In the genomic region with DNA sequence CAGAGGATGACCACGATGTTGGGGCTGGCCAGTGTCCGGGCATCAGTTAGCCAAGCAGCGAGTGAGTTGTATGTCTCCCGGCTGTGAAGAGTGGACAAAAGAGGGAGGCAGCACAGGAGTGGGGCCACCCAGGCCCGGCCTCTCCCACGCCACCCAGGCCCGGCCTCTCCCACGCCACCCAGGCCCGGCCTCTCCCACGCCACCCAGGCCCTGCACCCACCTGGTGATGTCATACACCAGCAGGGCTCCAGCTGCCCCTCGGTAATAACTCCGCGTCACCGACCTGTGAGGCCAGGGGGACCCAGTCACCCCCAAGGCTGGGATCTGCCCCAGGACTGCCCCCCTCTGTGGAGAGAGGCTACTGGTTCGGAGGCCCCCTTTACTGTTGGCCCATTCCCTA, we compare ENCODE assay signal across 27 mouse cellular contexts. TPM values are rescaled to one million over a fixed set of nuclear protein-coding genes. Genes with fewer than 3 reads are reported as not detected.
DNase-seq lines count a peak whose midpoint lies in the region; ATAC-seq and TF ChIP-seq lines count a peak whose summit lies in the region.
"Had no signal": no experiment of that assay in that cellular context is flagged by ENCODE, and none has a peak within 500 bp of the region (broad histone marks: within the 10 kb centered on the region; RNA-seq: fewer than 3 reads in every experiment).

No protein-coding gene starts in this region.

- no peak for TF ChIP-seq POLR2A in kidney, adult 2 months (IDR thresholded peaks at IDR 0.05; ENCODE audit: low read depth, low read length)

- H3K27ac ChIP-seq in embryonic facial prominence, embryonic 13.5 days: no peak overlapping the region
- H3K27ac ChIP-seq in embryonic facial prominence, embryonic 10.5 days (replicated peaks): no peak overlapping the region
- H3K27ac ChIP-seq in liver, embryonic 12.5 days: no peak overlapping the region
- H3K27ac ChIP-seq in kidney, adult 2 months (ENCODE audit: insufficient read depth, low read depth, low read length): no peak overlapping the region
- H3K27ac ChIP-seq: forebrain, embryonic 10.5 days; forebrain, embryonic 13.5 days; heart, embryonic 15.5 days; hindbrain, embryonic 10.5 days; hindbrain, embryonic 13.5 days; intestine, embryonic 15.5 days had no signal

- H3K4me2 ChIP-seq in embryonic facial prominence, embryonic 13.5 days: no peak overlapping the region
- no peak overlapping the region for H3K4me2 ChIP-seq in liver, embryonic 12.5 days
- H3K4me2 ChIP-seq: forebrain, embryonic 13.5 days; heart, embryonic 12.5 days; heart, embryonic 15.5 days; hindbrain, embryonic 13.5 days; intestine, embryonic 15.5 days had no signal

- peak; percentile 17 for DNase-seq in cerebellum, adult 11 months
- no peak for DNase-seq in cerebellum, postnatal 36 days
- DNase-seq in embryonic facial prominence, embryonic 10.5 days (ENCODE audit: low spot score): no peak
- no peak for DNase-seq in liver
- DNase-seq in testis, postnatal 14 days (ENCODE audit: low spot score): peak; percentile 55
- no peak for DNase-seq in kidney, adult 2 months
- DNase-seq: adrenal gland, adult 2 months; adrenal gland, postnatal 14 days; cerebellum, adult 2 months; cerebellum, postnatal 14 days; gastrocnemius, postnatal 25 days; heart, postnatal 10 days; heart, postnatal 36 days; kidney, adult 11 months had no signal

- H3K9ac ChIP-seq in embryonic facial prominence, embryonic 13.5 days: peak overlapping the region; percentile 44
- peak overlapping the region; percentile 0; the same call in 1 of the 2 replicates for H3K9ac ChIP-seq in liver, embryonic 12.5 days
- H3K9ac ChIP-seq: forebrain, embryonic 13.5 days; heart, embryonic 12.5 days; heart, embryonic 15.5 days; hindbrain, embryonic 13.5 days had no signal

- H3K4me3 ChIP-seq in embryonic facial prominence, embryonic 13.5 days: no peak overlapping the region
- H3K4me3 ChIP-seq in embryonic facial prominence, embryonic 10.5 days: no peak overlapping the region
- no peak overlapping the region for H3K4me3 ChIP-seq in liver, embryonic 12.5 days
- no peak overlapping the region for H3K4me3 ChIP-seq in kidney, adult 2 months (ENCODE audit: insufficient read depth, low read depth, low read length)
- H3K4me3 ChIP-seq: forebrain, embryonic 10.5 days; forebrain, embryonic 13.5 days; heart, embryonic 12.5 days; heart, embryonic 15.5 days; hindbrain, embryonic 10.5 days; hindbrain, embryonic 13.5 days; intestine, embryonic 15.5 days had no signal

- WGBS in embryonic facial prominence, embryonic 13.5 days: 94% methylated on average over 15 of the region's 15 CpGs
- whole genome bisulfite sequencing in embryonic facial prominence, embryonic 10.5 days: 94% methylated on average over 15 of the region's 15 CpGs
- 80% methylated on average over 15 of the region's 15 CpGs for WGBS in liver, embryonic 12.5 days (ENCODE audit: insufficient replicate concordance)
- 88% methylated on average over 15 of the region's 15 CpGs for WGBS in kidney, adult 2 months

- peaks cover 7% of the 10 kb centered on the region; the same call in 1 of the 2 replicates for H3K4me1 ChIP-seq in embryonic facial prominence, embryonic 13.5 days
- H3K4me1 ChIP-seq in embryonic facial prominence, embryonic 10.5 days: peaks cover 12% of the 10 kb centered on the region
- peaks cover 22% of the 10 kb centered on the region for H3K4me1 ChIP-seq in liver, embryonic 12.5 days
- H3K4me1 ChIP-seq in kidney, adult 2 months (ENCODE audit: control insufficient read depth, insufficient read depth, low read length): peaks cover 2% of the 10 kb centered on the region; the same call in 1 of the 2 replicates

- peaks cover 49% of the 10 kb centered on the region for H3K36me3 ChIP-seq in embryonic facial prominence, embryonic 13.5 days
- peaks cover 46% of the 10 kb centered on the region for H3K36me3 ChIP-seq in embryonic facial prominence, embryonic 10.5 days (replicated peaks)
- H3K36me3 ChIP-seq in liver, embryonic 12.5 days: peaks cover 46% of the 10 kb centered on the region
- H3K36me3 ChIP-seq in kidney, adult 2 months (ENCODE audit: control insufficient read depth, insufficient read depth, low read length): peaks cover 3% of the 10 kb centered on the region

- H3K27me3 ChIP-seq in embryonic facial prominence, embryonic 13.5 days: no peaks in the 10 kb centered on the region
- H3K27me3 ChIP-seq in embryonic facial prominence, embryonic 10.5 days (replicated peaks; ENCODE audit: low read depth, poor library complexity, severe bottlenecking): no peaks in the 10 kb centered on the region
- no peaks in the 10 kb centered on the region for H3K27me3 ChIP-seq in liver, embryonic 12.5 days (replicated peaks)
- H3K27me3 ChIP-seq in kidney, adult 2 months (replicated peaks; ENCODE audit: control insufficient read depth, insufficient read depth, low read length): no peaks in the 10 kb centered on the region
- H3K27me3 ChIP-seq: forebrain, embryonic 13.5 days; heart, embryonic 12.5 days; heart, embryonic 15.5 days; hindbrain, embryonic 13.5 days; intestine, embryonic 15.5 days had no signal

- no peak for ATAC-seq in embryonic facial prominence, embryonic 13.5 days (ENCODE audit: insufficient number of reproducible peaks, insufficient read depth, low FRiP score, low TSS enrichment, low read depth)
- ATAC-seq in liver, embryonic 12.5 days: no peak
- ATAC-seq: forebrain, embryonic 13.5 days; forebrain, embryonic 16.5 days; hindbrain, embryonic 16.5 days; intestine, embryonic 15.5 days had no signal

- TF ChIP-seq CTCF in kidney, adult 2 months (conservative IDR thresholded peaks at IDR 0.05; ENCODE audit: insufficient read depth, insufficient read length, low read depth, low read length): no peak

- no peaks in the 10 kb centered on the region for H3K9me3 ChIP-seq in embryonic facial prominence, embryonic 13.5 days
- H3K9me3 ChIP-seq in embryonic facial prominence, embryonic 10.5 days: no peaks in the 10 kb centered on the region
- no peaks in the 10 kb centered on the region for H3K9me3 ChIP-seq in liver, embryonic 12.5 days (replicated peaks)
- H3K9me3 ChIP-seq: forebrain, embryonic 10.5 days; forebrain, embryonic 13.5 days; heart, embryonic 12.5 days; heart, embryonic 15.5 days; hindbrain, embryonic 10.5 days; hindbrain, embryonic 13.5 days; intestine, embryonic 15.5 days had no signal

RNA-seq across cellular contexts. Expression of gene Rab4b, which starts 4.2 kb away (rescaled TPM):
- 72.2 and 74.2 TPM in 2 replicates for polyA plus RNA-seq in embryonic facial prominence, embryonic 13.5 days (2015; fragmentation: Nextera tagmentation; extraction: Ambion mirVana)
- 60.0 and 63.1 TPM in 2 replicates for polyA plus RNA-seq in embryonic facial prominence, embryonic 10.5 days (2016; fragmentation: Nextera tagmentation; extraction: Ambion mirVana)
- polyA plus RNA-seq in liver, embryonic 12.5 days (2016; fragmentation: Nextera tagmentation; extraction: Ambion mirVana): 32.4 TPM in 2 replicates
- 55.9 and 57.4 TPM in 2 replicates for polyA plus RNA-seq in kidney, adult 2 months (2012; rRNA removed)

RNA-seq across cellular contexts. Expression of gene Gm21983, which starts 6.4 kb away (rescaled TPM):
- polyA plus RNA-seq in embryonic facial prominence, embryonic 13.5 days (2015; fragmentation: Nextera tagmentation; extraction: Ambion mirVana): 2.2 and 5.2 TPM in 2 replicates
- polyA plus RNA-seq in embryonic facial prominence, embryonic 10.5 days (2016; fragmentation: Nextera tagmentation; extraction: Ambion mirVana): 1.3 TPM in 1 of 2 replicates, not detected in the other
- polyA plus RNA-seq in liver, embryonic 12.5 days (2016; fragmentation: Nextera tagmentation; extraction: Ambion mirVana): 0.24 TPM in 1 of 2 replicates, not detected in the other
- polyA plus RNA-seq in kidney, adult 2 months (2012; rRNA removed): not detected in 2 replicates
- polyA plus RNA-seq: cerebellum, adult 2 months; embryonic facial prominence, embryonic 14.5 days; forebrain, embryonic 10.5 days; forebrain, embryonic 13.5 days; forebrain, embryonic 16.5 days; heart, embryonic 15.5 days; hindbrain, embryonic 16.5 days; intestine, embryonic 15.5 days had no signal

RNA-seq across cellular contexts. Expression of gene Mia, which starts 6.5 kb away (rescaled TPM):
- polyA plus RNA-seq in embryonic facial prominence, embryonic 13.5 days (2015; fragmentation: Nextera tagmentation; extraction: Ambion mirVana): 60.5 and 96.6 TPM in 2 replicates
- 0.62 and 1.5 TPM in 2 replicates for polyA plus RNA-seq in embryonic facial prominence, embryonic 10.5 days (2016; fragmentation: Nextera tagmentation; extraction: Ambion mirVana)
- 0.29 and 0.45 TPM in 2 replicates for polyA plus RNA-seq in liver, embryonic 12.5 days (2016; fragmentation: Nextera tagmentation; extraction: Ambion mirVana)
- 6.4 and 7.7 TPM in 2 replicates for polyA plus RNA-seq in kidney, adult 2 months (2012; rRNA removed)
- polyA plus RNA-seq: adrenal gland, adult 2 months; heart, embryonic 12.5 days had no signal

RNA-seq across cellular contexts. Expression of gene Egln2, which starts 7.9 kb away (rescaled TPM):
- polyA plus RNA-seq in embryonic facial prominence, embryonic 13.5 days (2015; fragmentation: Nextera tagmentation; extraction: Ambion mirVana): 69.2 and 77.7 TPM in 2 replicates
- 77.5 and 81.3 TPM in 2 replicates for polyA plus RNA-seq in embryonic facial prominence, embryonic 10.5 days (2016; fragmentation: Nextera tagmentation; extraction: Ambion mirVana)
- polyA plus RNA-seq in liver, embryonic 12.5 days (2016; fragmentation: Nextera tagmentation; extraction: Ambion mirVana): 39.9 and 41.9 TPM in 2 replicates
- 84.9 and 93.7 TPM in 2 replicates for polyA plus RNA-seq in kidney, adult 2 months (2012; rRNA removed)

RNA-seq across cellular contexts. Expression of gene Cyp2t4, which starts 21.0 kb away (rescaled TPM):
- 0.25 and 0.32 TPM in 2 replicates for polyA plus RNA-seq in embryonic facial prominence, embryonic 13.5 days (2015; fragmentation: Nextera tagmentation; extraction: Ambion mirVana)
- polyA plus RNA-seq in embryonic facial prominence, embryonic 10.5 days (2016; fragmentation: Nextera tagmentation; extraction: Ambion mirVana): 0.09 and 0.16 TPM in 2 replicates
- polyA plus RNA-seq in liver, embryonic 12.5 days (2016; fragmentation: Nextera tagmentation; extraction: Ambion mirVana): not detected in 2 replicates
- not detected in 2 replicates for polyA plus RNA-seq in kidney, adult 2 months (2012; rRNA removed)
- polyA plus RNA-seq: adrenal gland, adult 2 months; cerebellum, adult 2 months; frontal cortex, adult 2 months; heart, embryonic 12.5 days; heart, embryonic 15.5 days; hindbrain, embryonic 10.5 days had no signal

Comparison
In these comparisons a context has a peak if more than half of its experiments do, and no peak if none do; other contexts are left out.
1. DNase-seq: peak in cerebellum, adult 11 months (single experiment) and testis, postnatal 14 days (single experiment); none in cerebellum, postnatal 36 days (0 of 2), embryonic facial prominence, embryonic 10.5 days (single experiment), liver (single experiment) and kidney, adult 2 months (single experiment).